Comparison of ENCODE assay signal across 30 mouse cellular contexts in genomic region chr1:66935195-66935594, GRCm38 (mm10). TPM values are rescaled to one million over a fixed set of nuclear protein-coding genes. Genes with fewer than 3 reads are reported as not detected.
DNase-seq lines count a peak whose midpoint lies in the region; ATAC-seq lines count a peak whose summit lies in the region.
"Had no signal": no experiment of that assay in that cellular context is flagged by ENCODE, and none has a peak within 500 bp of the region (broad histone marks: within the 10 kb centered on the region; RNA-seq: fewer than 3 reads in every experiment).

No protein-coding gene starts in this region.

- H3K36me3 ChIP-seq in heart, embryonic 13.5 days = no peaks in the 10 kb centered on the region
- H3K36me3 ChIP-seq: embryonic facial prominence, embryonic 12.5 days; hindbrain, embryonic 13.5 days had no signal

- H3K9me3 ChIP-seq in heart, embryonic 13.5 days = no peaks in the 10 kb centered on the region
- H3K9me3 ChIP-seq: embryonic facial prominence, embryonic 12.5 days; hindbrain, embryonic 13.5 days had no signal

- 0 out of 2 replicates have a peak overlapping the region, but pooled peaks have one; percentile 13 for H3K9ac ChIP-seq in heart, embryonic 13.5 days
- H3K9ac ChIP-seq: embryonic facial prominence, embryonic 12.5 days; hindbrain, embryonic 13.5 days; liver, embryonic 14.5 days had no signal

- intact Hi-C loops in gastrocnemius, postnatal 14 days (cut with DNase I; ENCODE audit: low total_unique reads) = no loop called here
- intact Hi-C loops in left cerebral cortex, postnatal 10 days (cut with DNase I) = no loop called here

- no peak overlapping the region for H3K4me3 ChIP-seq in heart, embryonic 13.5 days
- H3K4me3 ChIP-seq: embryonic facial prominence, embryonic 12.5 days; hindbrain, embryonic 13.5 days had no signal

- H3K4me1 ChIP-seq in heart, embryonic 13.5 days = peaks cover 44% of the 10 kb centered on the region
- H3K4me1 ChIP-seq: embryonic facial prominence, embryonic 12.5 days; hindbrain, embryonic 13.5 days had no signal

- ATAC-seq in heart, embryonic 13.5 days (ENCODE audit: extremely low read depth, insufficient number of reproducible peaks, low FRiP score, low TSS enrichment) = no peak
- ATAC-seq: forebrain, embryonic 14.5 days; intestine, embryonic 16.5 days had no signal

- 43% methylated on average over 4 of the region's 4 CpGs for WGBS in heart, embryonic 13.5 days

- H3K27me3 ChIP-seq in heart, embryonic 13.5 days (replicated peaks) = no peaks in the 10 kb centered on the region
- H3K27me3 ChIP-seq: CH12.LX; embryonic facial prominence, embryonic 12.5 days; hindbrain, embryonic 13.5 days had no signal

- DNase-seq in heart, adult 8-10 months (ENCODE audit: low spot score) = no peak
- DNase-seq in 3T3-L1 (ENCODE audit: low read depth, low spot score) (peak; percentile 22), ZHBTc4 (ENCODE audit: low read depth, low spot score) (peak; percentile 16)
- DNase-seq in gastrocnemius, postnatal 14 days = peak; percentile 8
- DNase-seq in urinary bladder, adult 2 months (ENCODE audit: low spot score) = no peak
- DNase-seq in left cerebral cortex, postnatal 10 days (ENCODE audit: extremely low spot score in 1 of 2, low spot score in 2 of 2) = no peak
- DNase-seq: adrenal gland, postnatal 10 days; cerebellum, adult 8-10 months; embryo, embryonic 11 days; kidney, adult 8-10 months; kidney, postnatal 10 days; layer of hippocampus, adult 9-11 months; liver; lung, adult 2 months; lung, postnatal 10 days; midbrain, embryonic 14.5 days; right cerebral cortex, adult 18-20 months; thymus, adult 2 months; thymus, postnatal 36 days had no signal

- peak overlapping the region; percentile 47 for H3K4me2 ChIP-seq in heart, embryonic 13.5 days
- H3K4me2 ChIP-seq: embryonic facial prominence, embryonic 12.5 days; hindbrain, embryonic 13.5 days had no signal

- H3K27ac ChIP-seq in heart, embryonic 13.5 days (replicated peaks) = peak overlapping the region; percentile 73
- H3K27ac ChIP-seq: embryonic facial prominence, embryonic 12.5 days; hindbrain, embryonic 13.5 days; liver, embryonic 14.5 days had no signal

RNA-seq across cellular contexts. Expression of gene Myl1, which starts 10.0 kb away (rescaled TPM):
- polyA plus RNA-seq in heart, embryonic 13.5 days (2015; fragmentation: Nextera tagmentation; extraction: Ambion mirVana) = 415 and 464 TPM in 2 replicates
- 10 to 100 TPM; 29.3 to 41.7 (median 34.9) TPM for total RNA-seq in heart, adult 8-10 months (2022)
- total RNA-seq in gastrocnemius, postnatal 14 days (2021) = over 10,000 TPM; 30,782 to 31,244 TPM
- polyA plus RNA-seq in urinary bladder, adult 2 months (2012; rRNA removed) = 1.8 and 1.9 TPM in 2 replicates
- total RNA-seq in left cerebral cortex, postnatal 10 days (2021) = under 1 TPM in 1 of 2 experiments, not detected in 1; 0.88 TPM
- total RNA-seq: CH12.LX; ES-E14; monocyte, adult 5-6 weeks; neutrophil, adult 5-6 weeks had no signal
- polyA plus RNA-seq: spleen, adult 2 months had no signal

Comparison
In these comparisons a context has a peak if more than half of its experiments do, and no peak if none do; other contexts are left out.
1. DNase-seq: peak in 3T3-L1 (single experiment), ZHBTc4 (single experiment) and gastrocnemius, postnatal 14 days (single experiment); none in heart, adult 8-10 months (single experiment), urinary bladder, adult 2 months (single experiment) and left cerebral cortex, postnatal 10 days (0 of 2).
2. RNA of gene Myl1, which starts 10.0 kb away (total RNA-seq): 30,782 to 31,244 TPM in gastrocnemius, postnatal 14 days; 29.3 to 41.7 TPM in heart, adult 8-10 months and 0.88 TPM in left cerebral cortex, postnatal 10 days; every median in the first group is over 100 times any median in the second.